In the genomic region with DNA sequence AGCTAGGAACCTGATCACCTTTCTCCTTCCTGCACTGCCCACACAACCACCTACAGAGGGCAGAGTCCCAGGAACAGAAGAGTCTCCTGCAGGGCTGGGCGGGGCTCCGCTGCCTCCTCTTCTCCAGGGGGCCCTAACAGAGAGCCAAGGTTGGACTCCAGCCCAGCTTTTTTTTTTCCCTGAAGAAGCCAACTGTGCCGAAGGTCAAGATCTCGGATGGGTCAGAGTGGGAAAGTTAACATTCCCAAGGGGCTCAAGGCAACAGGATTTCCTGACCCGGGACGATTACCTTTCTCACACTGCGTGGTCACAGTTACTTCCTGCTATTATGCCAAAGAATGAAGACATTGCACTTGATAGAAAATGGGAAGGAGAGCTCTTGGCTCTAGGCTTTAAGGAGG, we compare ENCODE assay signal across 13 mouse cellular contexts.
DNase-seq lines count a peak whose midpoint lies in the region; ATAC-seq and TF ChIP-seq lines count a peak whose summit lies in the region.
"Had no signal": no experiment of that assay in that cellular context is flagged by ENCODE, and none has a peak within 500 bp of the region (broad histone marks: within the 10 kb centered on the region; RNA-seq: fewer than 3 reads in every experiment).

No protein-coding gene starts in this region.

- H3K27ac ChIP-seq in heart, embryonic 12.5 days (ENCODE audit: poor library complexity, severe bottlenecking): no peak overlapping the region
- H3K27ac ChIP-seq in kidney, embryonic 15.5 days: no peak overlapping the region
- no peak overlapping the region for H3K27ac ChIP-seq in embryonic facial prominence, embryonic 10.5 days (replicated peaks)
- H3K27ac ChIP-seq: embryonic facial prominence, embryonic 13.5 days; gastrocnemius, adult 2 months; macrophage had no signal

- H3K4me2 ChIP-seq in heart, embryonic 12.5 days: no peak overlapping the region
- H3K4me2 ChIP-seq in kidney, embryonic 15.5 days: no peak overlapping the region
- H3K4me2 ChIP-seq: embryonic facial prominence, embryonic 13.5 days had no signal

- H3K36me3 ChIP-seq in heart, embryonic 12.5 days: no peaks in the 10 kb centered on the region
- no peaks in the 10 kb centered on the region for H3K36me3 ChIP-seq in kidney, embryonic 15.5 days
- no peaks in the 10 kb centered on the region for H3K36me3 ChIP-seq in embryonic facial prominence, embryonic 10.5 days (replicated peaks)
- H3K36me3 ChIP-seq: embryonic facial prominence, embryonic 13.5 days; G1E had no signal

- no peak overlapping the region for H3K9ac ChIP-seq in heart, embryonic 12.5 days
- no peak overlapping the region for H3K9ac ChIP-seq in kidney, embryonic 15.5 days
- H3K9ac ChIP-seq: embryonic facial prominence, embryonic 13.5 days had no signal

- H3K4me3 ChIP-seq in lung, adult 2 months (replicated peaks; ENCODE audit: extremely low read depth, low read depth, low read length): no peak overlapping the region
- H3K4me3 ChIP-seq in heart, embryonic 12.5 days: no peak overlapping the region
- H3K4me3 ChIP-seq in kidney, embryonic 15.5 days (replicated peaks): no peak overlapping the region
- H3K4me3 ChIP-seq in embryonic facial prominence, embryonic 10.5 days: no peak overlapping the region
- H3K4me3 ChIP-seq: embryonic facial prominence, embryonic 13.5 days; gastrocnemius, adult 2 months had no signal

- no peak for TF ChIP-seq CTCF in lung, adult 2 months (IDR thresholded peaks at IDR 0.05; ENCODE audit: insufficient read depth, low read length)

- H3K27me3 ChIP-seq in heart, embryonic 12.5 days (replicated peaks): no peaks in the 10 kb centered on the region
- H3K27me3 ChIP-seq in kidney, embryonic 15.5 days: no peaks in the 10 kb centered on the region
- H3K27me3 ChIP-seq in embryonic facial prominence, embryonic 10.5 days (replicated peaks; ENCODE audit: low read depth, poor library complexity, severe bottlenecking): 0 out of 2 replicates have a peak, but pooled peaks cover 5% of the 10 kb centered on the region
- H3K27me3 ChIP-seq: embryonic facial prominence, embryonic 13.5 days had no signal

- no peak for TF ChIP-seq POLR2A in lung, adult 2 months (IDR thresholded peaks at IDR 0.05; ENCODE audit: borderline replicate concordance, extremely low read depth, low read depth, low read length)

- WGBS in lung, adult 2 months: 13% methylated on average over 7 of the region's 7 CpGs
- 45% methylated on average over 7 of the region's 7 CpGs for WGBS in heart, embryonic 12.5 days
- 44% methylated on average over 7 of the region's 7 CpGs for WGBS in kidney, embryonic 15.5 days
- 62% methylated on average over 7 of the region's 7 CpGs for WGBS in embryonic facial prominence, embryonic 10.5 days

- peak; percentile 30 to 51 for DNase-seq in lung, adult 18-20 months
- DNase-seq in lung, adult 2 months: no peak
- peak; percentile 18 for DNase-seq in skeletal muscle tissue, adult 2 months (ENCODE audit: low read depth, low spot score)
- no peak for DNase-seq in right cerebral cortex, adult 2 months (ENCODE audit: low spot score in 2 of 2)
- no peak for DNase-seq in ovary, postnatal 36 days (ENCODE audit: low spot score)
- no peak for DNase-seq in embryonic facial prominence, embryonic 10.5 days (ENCODE audit: low spot score)
- DNase-seq: gastrocnemius, adult 2 months; layer of hippocampus, adult 9-11 months had no signal

- H3K4me1 ChIP-seq in lung, adult 2 months (ENCODE audit: control insufficient read depth, insufficient read depth, low read length): peaks cover 6% of the 10 kb centered on the region; the same call in 1 of the 2 replicates
- H3K4me1 ChIP-seq in heart, embryonic 12.5 days (replicated peaks): no peaks in the 10 kb centered on the region; the same call in none of the 2 replicates
- H3K4me1 ChIP-seq in kidney, embryonic 15.5 days: 0 out of 2 replicates have a peak, but pooled peaks cover 8% of the 10 kb centered on the region
- no peaks in the 10 kb centered on the region for H3K4me1 ChIP-seq in embryonic facial prominence, embryonic 10.5 days

- H3K9me3 ChIP-seq in heart, embryonic 12.5 days (replicated peaks): no peaks in the 10 kb centered on the region
- H3K9me3 ChIP-seq in kidney, embryonic 15.5 days (replicated peaks): no peaks in the 10 kb centered on the region
- no peaks in the 10 kb centered on the region for H3K9me3 ChIP-seq in embryonic facial prominence, embryonic 10.5 days
- H3K9me3 ChIP-seq: embryonic facial prominence, embryonic 13.5 days had no signal

- ATAC-seq in heart, embryonic 12.5 days (ENCODE audit: insufficient number of reproducible peaks, low FRiP score): peak; percentile 64
- peak; percentile 46; the same call in 1 of the 2 replicates for ATAC-seq in kidney, embryonic 15.5 days (replicated peaks; ENCODE audit: low FRiP score)

Comparison
In these comparisons a context has a peak if more than half of its experiments do, and no peak if none do; other contexts are left out.
1. DNase-seq: peak in lung, adult 18-20 months (2 of 2) and skeletal muscle tissue, adult 2 months (single experiment); none in lung, adult 2 months (single experiment), right cerebral cortex, adult 2 months (0 of 2), ovary, postnatal 36 days (single experiment) and embryonic facial prominence, embryonic 10.5 days (single experiment).